Comparison of ENCODE assay signal across 8 mouse cellular contexts in the genomic region with DNA sequence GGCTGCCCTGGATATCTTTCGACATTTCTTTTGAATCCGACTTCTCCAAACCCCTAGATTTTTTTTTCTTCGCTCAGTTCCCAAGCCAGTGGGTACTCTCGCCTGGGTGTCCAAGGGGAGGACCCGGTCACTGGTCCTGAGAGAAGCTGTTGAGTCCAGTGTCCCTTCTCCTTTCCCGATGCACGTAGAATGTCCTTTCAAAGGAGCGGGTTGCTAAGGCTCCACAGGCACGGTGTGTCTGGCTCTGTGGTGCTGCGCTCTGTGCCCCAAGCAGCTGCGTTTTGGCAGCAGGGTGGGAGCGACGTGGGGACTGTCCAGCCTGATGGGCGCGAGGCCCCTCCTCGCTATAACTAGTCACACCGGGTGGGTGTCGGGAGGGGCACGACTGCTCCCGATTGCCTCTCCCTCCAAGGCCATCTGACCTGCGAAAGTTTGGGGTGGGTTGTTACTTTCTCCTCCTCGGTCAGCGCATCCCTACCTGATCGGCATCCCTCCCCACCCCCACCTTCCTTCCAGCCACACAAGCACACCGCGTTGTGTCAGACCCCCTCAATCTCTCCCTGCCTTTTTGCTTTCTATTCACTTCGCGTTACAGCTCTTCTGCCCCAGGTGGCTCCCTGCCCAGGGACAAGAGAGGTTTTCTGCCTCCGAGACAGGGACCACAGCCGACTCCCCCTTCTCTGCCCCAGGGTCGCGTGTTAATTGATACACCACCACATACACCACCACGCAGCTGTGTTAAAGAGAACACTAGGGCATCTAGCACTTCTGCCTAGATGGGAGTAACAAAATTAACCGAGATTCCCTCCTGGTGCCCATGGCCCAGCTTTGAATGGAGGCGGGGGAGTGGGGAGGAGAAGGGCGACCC. TPM values are rescaled to one million over a fixed set of nuclear protein-coding genes. Genes with fewer than 3 reads are reported as not detected.
DNase-seq lines count a peak whose midpoint lies in the region; ATAC-seq and TF ChIP-seq lines count a peak whose summit lies in the region.

No protein-coding gene starts in this region.

- no peaks in the 10 kb centered on the region for H3K36me3 ChIP-seq in kidney, embryonic 14.5 days (ENCODE audit: control insufficient read depth, insufficient read depth, low read length)
- H3K36me3 ChIP-seq in forebrain, embryonic 15.5 days, result no peaks in the 10 kb centered on the region
- H3K36me3 ChIP-seq in midbrain, embryonic 14.5 days (ENCODE audit: control insufficient read depth, insufficient read depth, low read length), result no peaks in the 10 kb centered on the region

- peak overlapping the region; percentile 57 for H3K4me3 ChIP-seq in kidney, embryonic 14.5 days (ENCODE audit: low read length)
- H3K4me3 ChIP-seq in bone marrow macrophage, adult 2 months (ENCODE audit: insufficient read depth, low read length), result peak overlapping the region; percentile 44
- peak overlapping the region; percentile 69 for H3K4me3 ChIP-seq in forebrain, embryonic 15.5 days
- H3K4me3 ChIP-seq in midbrain, embryonic 14.5 days (replicated peaks; ENCODE audit: low read depth, low read length), result peak overlapping the region; percentile 70

- 3% methylated on average over 36 of the region's 36 CpGs for WGBS in kidney, embryonic 14.5 days
- 5% methylated on average over 36 of the region's 36 CpGs for WGBS in forebrain, embryonic 15.5 days
- 2% methylated on average over 36 of the region's 36 CpGs for WGBS in midbrain, embryonic 14.5 days

- H3K4me2 ChIP-seq in kidney, embryonic 14.5 days (replicated peaks; ENCODE audit: low read depth, low read length), result peak overlapping the region; percentile 66
- peak overlapping the region; percentile 99 for H3K4me2 ChIP-seq in forebrain, embryonic 15.5 days (replicated peaks)
- peak overlapping the region; percentile 92 for H3K4me2 ChIP-seq in midbrain, embryonic 14.5 days (ENCODE audit: low read length)

- 0 out of 2 replicates have a peak, but pooled peaks cover 14% of the 10 kb centered on the region for H3K4me1 ChIP-seq in kidney, embryonic 14.5 days (ENCODE audit: control insufficient read depth, insufficient read depth, low read length)
- no peaks in the 10 kb centered on the region; the same call in 1 of the 2 replicates for H3K4me1 ChIP-seq in bone marrow macrophage, adult 2 months (ENCODE audit: control insufficient read depth, insufficient read depth, low read length)
- H3K4me1 ChIP-seq in forebrain, embryonic 15.5 days, result peaks cover 40% of the 10 kb centered on the region
- H3K4me1 ChIP-seq in midbrain, embryonic 14.5 days (ENCODE audit: control insufficient read depth, insufficient read depth, low read length), result peaks cover 26% of the 10 kb centered on the region

- TF ChIP-seq POLR2A in bone marrow macrophage, adult 2 months (IDR thresholded peaks at IDR 0.05; ENCODE audit: borderline replicate concordance, low read depth, low read length), result no peak

- peak; percentile 34; the same call in 1 of the 2 replicates for ATAC-seq in kidney, embryonic 14.5 days (ENCODE audit: low FRiP score, low TSS enrichment)
- peak; percentile 51 for ATAC-seq in forebrain, embryonic 15.5 days (replicated peaks)
- peak; percentile 58 for ATAC-seq in midbrain, embryonic 14.5 days (ENCODE audit: low FRiP score, low TSS enrichment)

- peaks cover 5% of the 10 kb centered on the region; the same call in 1 of the 2 replicates for H3K27me3 ChIP-seq in kidney, embryonic 14.5 days (ENCODE audit: control insufficient read depth, insufficient read depth, low read length)
- peaks cover 28% of the 10 kb centered on the region; the same call in 1 of the 2 replicates for H3K27me3 ChIP-seq in forebrain, embryonic 15.5 days
- H3K27me3 ChIP-seq in midbrain, embryonic 14.5 days (ENCODE audit: control insufficient read depth, insufficient read depth, low read length), result no peaks in the 10 kb centered on the region

- H3K9ac ChIP-seq in kidney, embryonic 14.5 days (ENCODE audit: low read depth, low read length), result peak overlapping the region; percentile 29
- H3K9ac ChIP-seq in forebrain, embryonic 15.5 days (replicated peaks), result peak overlapping the region; percentile 62
- peak overlapping the region; percentile 81 for H3K9ac ChIP-seq in midbrain, embryonic 14.5 days (replicated peaks; ENCODE audit: low read length)

- no peak for TF ChIP-seq CTCF in bone marrow macrophage, adult 2 months (IDR thresholded peaks at IDR 0.05; ENCODE audit: low read depth, low read length)

- no peaks in the 10 kb centered on the region for H3K9me3 ChIP-seq in kidney, embryonic 14.5 days (ENCODE audit: control insufficient read depth, low read length)
- H3K9me3 ChIP-seq in forebrain, embryonic 15.5 days, result no peaks in the 10 kb centered on the region
- no peaks in the 10 kb centered on the region for H3K9me3 ChIP-seq in midbrain, embryonic 14.5 days (ENCODE audit: control insufficient read depth, low read length)

- no peak overlapping the region for H3K27ac ChIP-seq in kidney, embryonic 14.5 days (ENCODE audit: low read depth, low read length)
- no peak overlapping the region for H3K27ac ChIP-seq in bone marrow macrophage, adult 2 months (ENCODE audit: insufficient read depth, low read depth, low read length)
- H3K27ac ChIP-seq in forebrain, embryonic 15.5 days (replicated peaks), result peak overlapping the region; percentile 71
- H3K27ac ChIP-seq in midbrain, embryonic 14.5 days (replicated peaks; ENCODE audit: low read depth, low read length), result peak overlapping the region; percentile 87

- DNase-seq in kidney, adult 8-10 months, result no peak
- peak; percentile 8 for DNase-seq in kidney, postnatal 14 days
- DNase-seq in midbrain, embryonic 14.5 days, result peak; percentile 66
- no peak for DNase-seq in T-cell, adult 2 months (ENCODE audit: low spot score)
- DNase-seq in layer of hippocampus, adult 8-10 months (ENCODE audit: low spot score in 2 of 2), result no peak

RNA-seq across cellular contexts. Expression of gene Samd5, which starts 0.8 kb away (rescaled TPM):
- 6.2 and 6.8 TPM in 2 replicates for polyA plus RNA-seq in kidney, embryonic 14.5 days (2014; fragmentation: Nextera tagmentation; extraction: Ambion mirVana)
- not detected in 2 replicates for polyA plus RNA-seq in bone marrow macrophage, adult 2 months (2012; ENCODE audit: insufficient read depth, insufficient read length, missing spikeins)
- polyA plus RNA-seq in forebrain, embryonic 15.5 days (2015; fragmentation: Nextera tagmentation; extraction: Ambion mirVana), result 3.6 and 3.8 TPM in 2 replicates
- 9.1 and 9.3 TPM in 2 replicates for polyA plus RNA-seq in midbrain, embryonic 14.5 days (2014; fragmentation: Nextera tagmentation; extraction: Ambion mirVana)
- 10 to 100 TPM; 15.4 to 17.0 (median 16.5) TPM for total RNA-seq in layer of hippocampus, adult 8-10 months (2022)

Comparison
In these comparisons a context has a peak if more than half of its experiments do, and no peak if none do; other contexts are left out.
1. DNase-seq: peak in kidney, postnatal 14 days (single experiment) and midbrain, embryonic 14.5 days (single experiment); none in kidney, adult 8-10 months (0 of 2), T-cell, adult 2 months (single experiment) and layer of hippocampus, adult 8-10 months (0 of 2).
2. H3K27ac ChIP-seq: peak in forebrain, embryonic 15.5 days (single experiment) and midbrain, embryonic 14.5 days (single experiment); none in kidney, embryonic 14.5 days (single experiment) and bone marrow macrophage, adult 2 months (single experiment).
3. H3K9ac ChIP-seq: peak in every context shown above with its lines; median percentile 81 in midbrain, embryonic 14.5 days; 62 in forebrain, embryonic 15.5 days; 29 in kidney, embryonic 14.5 days.
4. Peak in every context shown above with its lines, with median percentiles within 50 percentile points of each other: ATAC-seq, H3K4me2 ChIP-seq and H3K4me3 ChIP-seq.